Mouse (Mus musculus) retina, postnatal 7 days (tissue): ENCODE results near the gene Dusp7.

ENCODE experiments used
- DNase-seq: peaks from one replicate; pipeline ENCODE4 v3.0.0-alpha.2; 2012; ENCODE audit warnings: low read depth, low spot score

Dusp7 gene

DNA sequence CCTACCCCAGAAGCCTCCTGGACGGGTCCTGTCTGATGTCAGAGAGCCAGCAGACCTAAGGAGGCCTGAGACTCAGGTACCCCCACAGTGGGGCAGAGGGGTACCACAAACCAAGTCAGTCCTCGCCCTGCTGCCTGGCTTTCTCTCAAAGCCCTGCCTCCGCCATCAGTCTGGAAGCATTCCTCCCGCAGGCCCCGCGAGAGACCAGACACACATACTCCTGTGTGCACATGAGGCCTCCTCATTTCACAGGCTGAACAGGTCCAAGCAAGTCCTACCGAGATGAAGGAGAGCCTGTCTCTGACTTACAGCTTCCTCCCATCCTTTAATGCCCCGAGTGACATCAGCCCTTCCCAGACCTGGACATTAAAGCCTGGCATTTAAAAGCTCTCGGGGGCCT is 10.3 kb downstream of the Dusp7 start:
- no peak for DNase-seq

DNA sequence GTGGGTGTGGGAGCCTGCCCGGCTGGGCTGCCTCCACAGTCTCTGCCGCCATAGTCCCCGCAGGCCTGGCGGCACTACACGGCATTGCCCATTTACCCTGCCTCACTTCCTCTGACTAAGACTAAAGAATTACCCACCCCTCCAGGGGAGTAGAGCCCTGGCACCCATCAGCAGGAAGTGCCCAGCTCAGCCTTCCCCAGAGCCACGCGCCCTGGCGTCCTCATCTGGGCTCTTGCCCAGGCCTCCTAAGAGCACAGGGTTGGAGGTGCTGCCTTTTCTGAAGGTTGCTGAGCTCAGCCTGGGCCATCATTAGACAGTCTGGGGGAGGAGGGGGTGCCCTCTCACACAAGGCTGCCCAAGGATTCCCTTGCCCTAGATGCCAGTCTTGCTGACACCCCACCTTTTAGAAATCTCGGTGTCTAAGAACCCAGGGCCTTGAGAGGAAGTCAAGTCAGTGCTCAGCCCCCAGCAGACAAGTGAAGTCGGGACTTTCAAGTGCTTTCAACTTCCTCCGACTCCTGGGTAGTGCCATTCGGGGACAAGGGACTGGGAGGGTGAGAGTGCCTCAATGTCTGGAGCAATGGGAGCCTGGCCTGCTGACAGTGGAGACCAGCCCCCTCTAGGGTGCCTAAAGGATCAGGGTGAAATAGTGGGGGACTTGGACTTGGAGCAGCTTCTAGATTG is 17.9 kb downstream of the Dusp7 start:
- DNase-seq, result no peak

GRCm38 (mm10) chr9:106392828-106393527 is 24.5 kb downstream of the Dusp7 start:
- DNase-seq, result no peak

- no peak for DNase-seq
Observed at GRCm38 (mm10) chr9:106393548-106393947, 25.1 kb downstream of the Dusp7 start.

- DNase-seq, result peak; percentile 56
Observed at GRCm38 (mm10) chr9:106394649-106395602, 26.5 kb downstream of the Dusp7 start.

DNA sequence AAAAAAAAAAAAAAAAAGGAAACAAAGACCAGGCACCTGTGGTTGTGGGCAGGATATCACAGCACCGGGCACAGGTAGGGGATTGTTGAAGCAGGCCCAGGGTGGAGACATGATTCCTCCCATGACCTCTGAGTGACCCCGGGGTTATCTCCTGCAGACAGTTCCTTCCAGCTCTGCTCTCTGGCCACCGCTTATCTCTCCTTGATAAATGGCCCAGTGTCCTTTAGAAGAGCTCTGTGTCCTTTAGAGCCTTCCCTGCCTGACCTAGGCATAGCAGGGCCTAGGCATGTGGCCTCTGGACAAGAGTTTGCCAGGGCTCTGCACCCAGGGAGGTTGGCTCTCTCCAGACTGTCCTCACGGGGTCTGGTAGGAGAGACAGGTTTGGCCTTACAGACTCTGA is 29.3 kb downstream of the Dusp7 start:
- no peak for DNase-seq

- no peak for DNase-seq
Observed at GRCm38 (mm10) chr9:106398667-106399311, 30.4 kb downstream of the Dusp7 start.

DNA sequence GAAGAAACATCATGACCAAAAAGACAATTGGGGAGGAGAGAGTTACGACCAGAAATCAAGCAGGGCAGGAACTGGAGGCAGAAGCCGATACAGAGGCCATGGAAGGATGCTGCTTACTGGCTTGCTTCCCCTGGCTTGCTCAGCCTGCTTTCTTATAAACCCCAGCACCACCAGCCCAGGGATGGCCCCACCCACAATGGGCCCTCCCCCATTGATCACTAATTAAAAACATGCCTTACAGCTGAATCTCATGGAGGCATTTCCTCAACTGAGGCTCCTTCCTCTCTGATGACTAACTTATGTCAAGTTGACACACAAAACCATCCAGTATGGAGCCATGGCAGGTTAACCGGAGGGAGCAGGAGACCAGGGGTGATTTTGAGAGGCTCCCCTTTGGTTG is 31.4 kb downstream of the Dusp7 start:
- no peak for DNase-seq

- no peak for DNase-seq
Observed at GRCm38 (mm10) chr9:106402149-106402548, 33.7 kb downstream of the Dusp7 start.

DNA sequence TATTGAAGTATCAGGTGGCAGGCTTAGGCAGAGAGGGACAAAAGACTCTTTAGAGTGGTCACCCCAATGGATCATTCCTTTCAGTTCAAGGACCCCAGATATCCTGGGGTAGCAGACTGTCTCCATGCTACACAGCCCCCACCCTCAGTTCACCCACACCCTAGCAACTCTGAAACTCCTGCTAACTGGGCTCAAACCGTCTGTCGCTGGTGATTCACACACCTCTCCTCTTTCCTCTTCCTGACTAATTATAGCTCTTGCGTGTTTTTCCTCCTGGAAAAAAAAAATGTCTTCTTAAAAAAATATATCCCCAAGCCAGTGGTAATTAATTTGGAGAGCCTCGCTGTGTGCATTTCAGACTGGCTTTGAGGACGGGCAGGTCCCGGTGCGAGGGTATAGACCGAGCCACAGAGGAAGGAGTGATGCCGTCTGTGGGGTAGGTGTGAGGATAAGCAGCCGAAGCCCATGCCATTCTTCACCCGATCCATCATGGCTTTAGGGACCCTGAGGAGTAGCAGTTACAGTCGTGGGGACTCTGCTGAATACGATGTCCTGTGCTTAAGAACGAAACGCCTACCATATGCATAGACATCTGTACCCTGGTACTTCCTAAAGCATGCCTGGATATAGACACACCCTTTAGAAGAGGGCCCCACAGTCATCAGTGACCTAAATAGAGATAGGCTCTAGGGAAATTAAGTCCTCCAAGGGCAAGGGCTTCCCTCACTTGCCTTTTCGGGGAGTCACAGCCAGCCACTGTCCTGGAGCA is 34.4 kb downstream of the Dusp7 start:
- DNase-seq, result no peak

DNA sequence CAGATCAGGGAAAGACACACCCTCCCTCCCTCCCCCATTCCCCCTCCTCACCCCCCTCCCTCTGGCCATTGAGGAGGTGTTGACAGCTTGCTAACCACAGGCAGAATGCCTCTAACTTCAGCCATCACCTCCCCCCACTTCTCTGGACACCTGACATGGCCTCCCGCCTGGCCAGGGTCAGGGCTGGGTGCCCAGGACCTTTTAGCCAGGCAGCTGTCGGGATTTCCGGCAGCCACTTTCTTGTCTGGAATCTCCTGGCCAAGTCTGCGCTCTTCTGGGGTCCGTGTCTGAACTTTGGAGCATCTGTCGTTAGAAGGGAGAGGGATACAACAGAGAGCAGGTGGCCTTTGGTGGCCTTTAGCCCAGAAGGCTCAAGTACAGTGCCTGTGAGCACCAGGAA is 36.8 kb downstream of the Dusp7 start:
- DNase-seq, result no peak

DNA sequence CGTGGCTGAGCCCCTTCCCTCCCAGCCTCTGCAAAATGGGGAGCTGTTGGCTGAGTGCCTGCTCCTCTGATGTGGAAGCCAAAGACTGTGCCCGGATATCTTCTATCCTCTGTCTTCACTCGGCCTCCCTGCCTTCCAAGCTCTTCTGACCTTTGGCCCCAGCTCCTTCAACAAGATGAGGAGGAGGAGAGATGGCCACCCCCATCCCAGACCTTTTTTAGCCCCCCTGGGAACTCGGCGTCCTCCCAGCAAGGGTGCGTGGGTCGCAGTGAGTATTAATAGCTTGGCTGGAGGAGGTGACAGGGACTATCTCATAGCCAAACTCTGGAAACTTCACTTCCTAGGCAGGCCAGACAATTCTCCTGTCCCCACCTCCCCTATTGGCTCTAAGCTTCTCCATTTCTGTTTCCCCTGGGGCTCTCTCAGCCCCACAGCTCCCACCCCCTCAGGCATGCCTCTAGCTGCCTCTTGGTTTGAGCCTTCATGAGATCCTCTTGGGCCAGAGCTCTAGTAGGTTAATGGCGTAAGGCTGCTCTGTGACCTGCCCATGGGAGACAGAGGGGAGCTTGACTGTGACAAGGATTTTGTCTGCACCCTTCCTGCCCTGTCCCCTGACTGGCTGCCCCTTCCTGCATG is 38.1 kb downstream of the Dusp7 start:
- no peak for DNase-seq

DNA sequence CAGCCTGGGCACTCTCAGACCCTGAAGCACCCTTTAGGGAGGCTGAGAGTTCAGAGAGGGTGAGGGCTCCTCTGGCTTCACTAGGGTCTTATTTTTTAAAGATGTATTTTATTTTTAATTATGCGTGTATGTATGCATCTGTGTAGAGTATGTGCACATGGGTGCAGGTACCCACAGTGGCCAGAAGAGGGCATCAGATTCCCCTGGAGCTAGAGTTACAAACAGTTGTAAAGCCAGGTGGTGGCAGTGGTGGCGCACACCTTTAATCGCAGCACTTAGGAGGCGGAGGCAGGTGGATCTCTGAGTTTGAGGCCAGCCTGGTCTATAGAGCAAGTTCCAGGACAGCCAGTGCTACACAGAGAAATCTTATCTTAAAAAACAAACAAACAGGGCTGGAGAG is 40.7 kb downstream of the Dusp7 start:
- DNase-seq, result no peak

DNA sequence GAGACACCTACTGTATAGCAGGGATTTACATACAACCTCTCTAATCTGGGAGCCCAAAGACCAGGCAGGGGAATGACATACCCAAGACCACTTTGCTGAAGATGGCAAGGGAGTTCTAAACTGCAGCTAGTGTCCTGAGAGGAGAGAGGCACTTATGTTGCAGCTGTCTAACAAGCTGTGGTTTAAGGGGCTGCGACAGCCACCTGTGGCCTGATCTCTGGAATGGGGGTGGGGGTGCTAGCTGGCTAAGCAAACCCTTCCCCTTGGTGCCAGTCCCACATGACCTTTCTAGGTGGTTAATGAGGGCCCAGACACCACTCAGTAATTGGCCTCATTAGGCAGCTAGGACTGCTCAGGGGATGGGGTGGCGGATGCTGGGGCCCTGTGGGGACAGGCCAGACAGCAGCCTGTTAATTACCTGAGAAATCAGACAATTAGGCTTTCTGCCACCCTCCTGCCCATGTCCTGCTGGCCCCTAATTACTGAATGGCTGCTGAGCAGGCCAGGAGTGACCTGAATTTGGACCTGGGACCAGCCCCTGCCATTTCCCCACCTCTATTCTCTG is 41.7 kb downstream of the Dusp7 start:
- no peak for DNase-seq

DNA sequence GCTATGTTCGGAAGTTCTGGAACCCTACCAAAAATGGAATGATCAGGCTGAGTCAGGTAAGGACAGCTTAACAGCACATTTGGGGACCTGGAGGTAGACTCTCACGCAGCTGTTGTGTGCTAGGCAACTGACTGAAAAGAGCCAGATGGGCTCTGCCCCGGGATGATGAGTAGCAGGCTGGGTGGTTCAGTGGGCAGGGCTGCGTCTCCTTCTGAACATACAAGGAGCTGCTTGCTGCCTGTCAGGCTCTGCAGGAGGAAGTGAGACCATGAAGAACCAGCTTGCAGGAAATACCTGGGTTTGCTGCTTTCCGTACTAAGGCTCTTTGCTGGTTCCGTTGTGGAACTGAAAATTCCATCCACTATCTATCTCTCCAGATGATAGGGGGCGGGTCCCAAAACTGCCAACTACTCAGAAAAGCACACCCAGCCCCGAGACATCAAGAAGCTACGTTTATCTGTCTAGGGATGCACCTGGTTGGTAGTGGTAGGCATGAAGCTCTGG is 42.7 kb downstream of the Dusp7 start:
- DNase-seq, result no peak

- no peak for DNase-seq
Observed at GRCm38 (mm10) chr9:106411729-106412128, 43.3 kb downstream of the Dusp7 start.

DNA sequence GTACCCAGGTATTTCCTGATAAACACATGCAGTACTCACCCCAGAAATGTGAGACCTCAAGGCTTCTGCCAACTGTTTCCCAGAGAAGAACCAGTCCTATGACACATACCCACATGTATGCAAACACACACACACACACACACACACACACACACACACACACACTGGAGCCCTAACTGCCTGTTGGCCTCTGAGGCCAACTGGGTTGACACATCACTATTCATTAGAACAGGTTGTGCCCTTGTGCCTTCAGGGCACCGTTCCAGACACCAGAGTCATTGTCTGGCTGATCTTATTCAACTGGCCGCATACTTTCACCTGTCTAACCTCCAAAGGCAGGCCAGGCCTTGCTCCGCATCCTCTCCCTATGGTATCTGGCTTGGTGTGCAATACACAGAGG is 43.8 kb downstream of the Dusp7 start:
- DNase-seq, result no peak

- no peak for DNase-seq
Observed at GRCm38 (mm10) chr9:106413606-106414005, 45.2 kb downstream of the Dusp7 start.

- no peak for DNase-seq
Observed at GRCm38 (mm10) chr9:106416826-106417225, 48.4 kb downstream of the Dusp7 start.
